Mouse (Mus musculus) left cerebral cortex, adult 6 months (tissue): ENCODE measurements around the gene Gm4969. TPM values are rescaled to one million over a fixed set of nuclear protein-coding genes. Genes with fewer than 3 reads are reported as not detected.

Experiments
- long read RNA-seq, 2 experiments: library from polyadenylated mRNA; unstranded; transcript quantifications; one replicate each; pipeline ENCODE4 v2.0.0; 2019 to 2020
- polyA plus RNA-seq: library from polyadenylated mRNA; unstranded; fragments of <200 nt; fragmentation: Nextera tagmentation; gene quantifications from 2 replicates; pipeline ENCODE4 v1.2.3, GENCODE M21; 2021

Gene Gm4969
- 0.13 and 0.16 TPM in 2 replicates for polyA plus RNA-seq
- long read RNA-seq, experiment 1, result 0 reads
- long read RNA-seq, experiment 2, result 0 reads

GRCm38 (mm10) chr7:19118028-19118771 lies at the start of gene Gm4969:
TSS of gene Gm4969 (minus strand) at chr7:19118368.

GRCm38 (mm10) chr7:19165656-19166423 lies 47.7 kb upstream of the Gm4969 start, which contains the start of gene Gipr:
TSS of gene Gipr (minus strand) at chr7:19166127.

GRCm38 (mm10) chr7:19149626-19150025 lies 31.5 kb upstream of the Gm4969 start, which contains the start of gene Snrpd2:
TSS of gene Snrpd2 (plus strand) at chr7:19149722.

GRCm38 (mm10) chr7:19148875-19149541 lies 30.8 kb upstream of the Gm4969 start, which contains the start of gene Qpctl:
TSS of gene Qpctl (minus strand) at chr7:19149291.

GRCm38 (mm10) chr7:19119631-19120429 lies 1.7 kb upstream of the Gm4969 start, which contains the start of gene Fbxo46:
TSS of gene Fbxo46 (plus strand) at chr7:19119859.

GRCm38 (mm10) chr7:19094471-19094825 lies 23.7 kb downstream of the Gm4969 start, which contains the start of gene Six5:
TSS of gene Six5 (plus strand) at chr7:19094594.

GRCm38 (mm10) chr7:19083701-19084100 lies 34.5 kb downstream of the Gm4969 start, which contains the start of gene Dmpk:
TSS of gene Dmpk (plus strand) at chr7:19083849.

GRCm38 (mm10) chr7:19075723-19076585 lies 42.2 kb downstream of the Gm4969 start, which contains the start of gene Dmwd:
TSS of gene Dmwd (plus strand) at chr7:19076227.

GRCm38 (mm10) chr7:19054047-19054776 lies 64.0 kb downstream of the Gm4969 start, which contains the start of gene Rsph6a:
TSS of gene Rsph6a (plus strand) at chr7:19054690.

Other genes starting within 250 kb of the Gm4969 start
- 7.8 and 8.4 TPM in 2 replicates for gene Pglyrp1, start 247.0 kb downstream of the Gm4969 start, polyA plus RNA-seq
- 15.8 and 16.5 TPM in 2 replicates for gene Ccdc61, start 208.0 kb downstream of the Gm4969 start, polyA plus RNA-seq
- 3.8 and 5.4 TPM in 2 replicates for gene Nova2, start 192.5 kb downstream of the Gm4969 start, polyA plus RNA-seq
- gene Nanos2, start 131.0 kb downstream of the Gm4969 start, polyA plus RNA-seq, result not detected in 2 replicates
- gene Mypop, start 127.1 kb downstream of the Gm4969 start, polyA plus RNA-seq, result 5.9 and 13.0 TPM in 2 replicates
- gene Irf2bp1, start 114.3 kb downstream of the Gm4969 start, polyA plus RNA-seq, result 4.8 and 14.9 TPM in 2 replicates
- not detected in 2 replicates for gene Foxa3, start 94.8 kb downstream of the Gm4969 start, polyA plus RNA-seq
- 20.1 and 45.0 TPM in 2 replicates for gene Sympk, start 94.0 kb downstream of the Gm4969 start, polyA plus RNA-seq
- 0.18 and 0.29 TPM in 2 replicates for gene Rsph6a, start 63.7 kb downstream of the Gm4969 start, polyA plus RNA-seq
- 25.7 and 29.1 TPM in 2 replicates for gene Dmwd, start 42.1 kb downstream of the Gm4969 start, polyA plus RNA-seq
- gene Dmpk, start 34.5 kb downstream of the Gm4969 start, polyA plus RNA-seq, result 1.9 and 2.4 TPM in 2 replicates
- gene Six5, start 23.8 kb downstream of the Gm4969 start, polyA plus RNA-seq, result 0.27 and 0.61 TPM in 2 replicates
- gene Fbxo46, start 1.5 kb upstream of the Gm4969 start, polyA plus RNA-seq, result 6.4 and 7.1 TPM in 2 replicates
- 11.1 and 12.7 TPM in 2 replicates for gene Qpctl, start 30.9 kb upstream of the Gm4969 start, polyA plus RNA-seq
- gene Snrpd2, start 31.4 kb upstream of the Gm4969 start, polyA plus RNA-seq, result 128 and 132 TPM in 2 replicates
- 0.24 TPM in 1 of 2 replicates, not detected in the other for gene Gipr, start 47.8 kb upstream of the Gm4969 start, polyA plus RNA-seq
- gene Eml2, start 58.1 kb upstream of the Gm4969 start, polyA plus RNA-seq, result 7.2 TPM in 2 replicates
- gene Gpr4, start 94.2 kb upstream of the Gm4969 start, polyA plus RNA-seq, result 1.8 and 2.5 TPM in 2 replicates
- 38.5 and 40.0 TPM in 2 replicates for gene Opa3, start 110.0 kb upstream of the Gm4969 start, polyA plus RNA-seq
- 1.1 and 1.6 TPM in 2 replicates for gene Vasp, start 153.4 kb upstream of the Gm4969 start, polyA plus RNA-seq
- not detected in 2 replicates for gene Ppm1n, start 161.7 kb upstream of the Gm4969 start, polyA plus RNA-seq
- gene Rtn2, start 164.3 kb upstream of the Gm4969 start, polyA plus RNA-seq, result 28.0 and 79.4 TPM in 2 replicates
- gene Fosb, start 191.7 kb upstream of the Gm4969 start, polyA plus RNA-seq, result 1.2 and 3.1 TPM in 2 replicates
- 44.3 and 59.0 TPM in 2 replicates for gene Ercc1, start 226.4 kb upstream of the Gm4969 start, polyA plus RNA-seq
- 15.0 and 15.5 TPM in 2 replicates for gene Cd3eap, start 241.1 kb upstream of the Gm4969 start, polyA plus RNA-seq
- 0.76 and 2.5 TPM in 2 replicates for gene Ppp1r13l, start 241.4 kb upstream of the Gm4969 start, polyA plus RNA-seq